Mouse (Mus musculus) right cerebral cortex, postnatal 14 days (tissue): Measurements from ENCODE around the gene Nfasc.

Source experiments
- DNase-seq: peaks from one replicate; pipeline ENCODE4 v3.0.0; 2022

Gene Nfasc

GRCm38 (mm10) chr1:132732307-132732706 lies 9.3 kb downstream of the Nfasc start:
- peak; percentile 25 for DNase-seq

- DNase-seq = peak; percentile 38
These were observed 14.0 kb downstream of the Nfasc start for GRCm38 (mm10) chr1:132727548-132727947.

- DNase-seq = no peak
These were observed 19.2 kb downstream of the Nfasc start for GRCm38 (mm10) chr1:132722362-132722761.

- no peak for DNase-seq
These were observed 20.3 kb downstream of the Nfasc start for GRCm38 (mm10) chr1:132721266-132721665.

GRCm38 (mm10) chr1:132718225-132718624 lies 23.4 kb downstream of the Nfasc start:
- no peak for DNase-seq

- no peak for DNase-seq
These were observed 26.6 kb downstream of the Nfasc start for GRCm38 (mm10) chr1:132715044-132715443.

- peak; percentile 22 for DNase-seq
These were observed 32.2 kb downstream of the Nfasc start for GRCm38 (mm10) chr1:132709419-132709818.

GRCm38 (mm10) chr1:132707301-132707700 lies 34.3 kb downstream of the Nfasc start:
- no peak for DNase-seq

- no peak for DNase-seq
These were observed 38.1 kb downstream of the Nfasc start for GRCm38 (mm10) chr1:132703467-132703866.

GRCm38 (mm10) chr1:132696926-132697325 lies 44.7 kb downstream of the Nfasc start:
- DNase-seq = no peak

- no peak for DNase-seq
These were observed 45.4 kb downstream of the Nfasc start for GRCm38 (mm10) chr1:132696232-132696631.

- DNase-seq = no peak
These were observed 47.6 kb downstream of the Nfasc start for GRCm38 (mm10) chr1:132694007-132694406.

GRCm38 (mm10) chr1:132689181-132689580 lies 52.4 kb downstream of the Nfasc start:
- DNase-seq = no peak

- no peak for DNase-seq
These were observed 62.7 kb downstream of the Nfasc start for GRCm38 (mm10) chr1:132678935-132679334.

GRCm38 (mm10) chr1:132678076-132678475 lies 63.5 kb downstream of the Nfasc start:
- DNase-seq = no peak

- no peak for DNase-seq
These were observed 68.9 kb downstream of the Nfasc start for GRCm38 (mm10) chr1:132672704-132673103.

- no peak for DNase-seq
These were observed 72.4 kb downstream of the Nfasc start for GRCm38 (mm10) chr1:132669200-132669599.

- no peak for DNase-seq
These were observed 81.2 kb downstream of the Nfasc start for GRCm38 (mm10) chr1:132660354-132660753.

GRCm38 (mm10) chr1:132659604-132660003 lies 82.0 kb downstream of the Nfasc start:
- no peak for DNase-seq

- DNase-seq = no peak
These were observed 86.0 kb downstream of the Nfasc start for GRCm38 (mm10) chr1:132655611-132656010.

- DNase-seq = no peak
These were observed 86.8 kb downstream of the Nfasc start for GRCm38 (mm10) chr1:132654769-132655168.

- DNase-seq = no peak
These were observed 87.6 kb downstream of the Nfasc start for GRCm38 (mm10) chr1:132653841-132654457.

- no peak for DNase-seq
These were observed 88.4 kb downstream of the Nfasc start for GRCm38 (mm10) chr1:132653161-132653560.

- DNase-seq = no peak
These were observed 90.9 kb downstream of the Nfasc start for GRCm38 (mm10) chr1:132650680-132651079.

- no peak for DNase-seq
These were observed 93.6 kb downstream of the Nfasc start for GRCm38 (mm10) chr1:132647958-132648357.
